Comparison of ENCODE assay signal across 7 mouse cellular contexts in genomic region chr16:30510504-30511451, GRCm38 (mm10). TPM values are rescaled to one million over a fixed set of nuclear protein-coding genes. Genes with fewer than 3 reads are reported as not detected.
DNase-seq lines count a peak whose midpoint lies in the region; ATAC-seq and TF ChIP-seq lines count a peak whose summit lies in the region.

No protein-coding gene starts in this region.

- TF ChIP-seq CTCF in heart, adult 2 months (IDR thresholded peaks at IDR 0.05) = no peak
- TF ChIP-seq CTCF in kidney, adult 2 months (conservative IDR thresholded peaks at IDR 0.05; ENCODE audit: insufficient read depth, insufficient read length, low read depth, low read length) = no peak
- TF ChIP-seq CTCF in spleen, adult 2 months (IDR thresholded peaks at IDR 0.05; ENCODE audit: extremely low read depth, insufficient read depth, insufficient read length, insufficient replicate concordance) = no peak

- H3K27me3 ChIP-seq in embryonic facial prominence, embryonic 12.5 days = no peaks in the 10 kb centered on the region
- no peaks in the 10 kb centered on the region for H3K27me3 ChIP-seq in heart, adult 2 months (ENCODE audit: control insufficient read depth, insufficient read depth, low read length)
- no peaks in the 10 kb centered on the region for H3K27me3 ChIP-seq in kidney, adult 2 months (replicated peaks; ENCODE audit: control insufficient read depth, insufficient read depth, low read length)
- H3K27me3 ChIP-seq in limb, embryonic 13.5 days = no peaks in the 10 kb centered on the region
- no peaks in the 10 kb centered on the region for H3K27me3 ChIP-seq in midbrain, embryonic 15.5 days (replicated peaks)
- no peaks in the 10 kb centered on the region for H3K27me3 ChIP-seq in spleen, adult 2 months (ENCODE audit: control insufficient read depth, insufficient read depth, low read length)

- no peaks in the 10 kb centered on the region for H3K79me2 ChIP-seq in heart, adult 2 months (replicated peaks; ENCODE audit: control insufficient read depth, insufficient read depth, low read length)

- peak; percentile 77 for ATAC-seq in embryonic facial prominence, embryonic 12.5 days (ENCODE audit: insufficient number of reproducible peaks, insufficient read depth, low FRiP score, low TSS enrichment)
- ATAC-seq in limb, embryonic 13.5 days (ENCODE audit: low FRiP score, low read depth) = peak; percentile 89
- peak; percentile 93 for ATAC-seq in midbrain, embryonic 15.5 days (replicated peaks)

- H3K4me2 ChIP-seq in embryonic facial prominence, embryonic 12.5 days (replicated peaks) = peak overlapping the region; percentile 59
- peak overlapping the region; percentile 72 for H3K4me2 ChIP-seq in limb, embryonic 13.5 days (replicated peaks)
- peak overlapping the region; percentile 64 for H3K4me2 ChIP-seq in midbrain, embryonic 15.5 days

- peak; percentile 91; the same call in 1 of the 2 replicates for TF ChIP-seq EP300 in heart, adult 2 months (IDR thresholded peaks at IDR 0.05; ENCODE audit: insufficient read depth, low read depth, low read length)

- H3K4me3 ChIP-seq in embryonic facial prominence, embryonic 12.5 days = peak overlapping the region; percentile 61
- H3K4me3 ChIP-seq in heart, adult 2 months = peak overlapping the region; percentile 57
- H3K4me3 ChIP-seq in kidney, adult 2 months (ENCODE audit: insufficient read depth, low read depth, low read length) = peak overlapping the region; percentile 92
- peak overlapping the region; percentile 59 for H3K4me3 ChIP-seq in limb, embryonic 13.5 days
- peak overlapping the region; percentile 56 for H3K4me3 ChIP-seq in midbrain, embryonic 15.5 days
- peak overlapping the region; percentile 91 for H3K4me3 ChIP-seq in spleen, adult 2 months (ENCODE audit: extremely low read depth, insufficient read depth, insufficient read length)

- H3K9ac ChIP-seq in embryonic facial prominence, embryonic 12.5 days = peak overlapping the region; percentile 67
- H3K9ac ChIP-seq in heart, adult 2 months (ENCODE audit: low read depth, low read length) = peak overlapping the region; percentile 90
- peak overlapping the region; percentile 77 for H3K9ac ChIP-seq in limb, embryonic 13.5 days
- peak overlapping the region; percentile 73 for H3K9ac ChIP-seq in midbrain, embryonic 15.5 days

- H3K27ac ChIP-seq in embryonic facial prominence, embryonic 12.5 days = peak overlapping the region; percentile 88
- H3K27ac ChIP-seq in heart, adult 2 months = peak overlapping the region; percentile 98
- peak overlapping the region; percentile 98 for H3K27ac ChIP-seq in kidney, adult 2 months (ENCODE audit: insufficient read depth, low read depth, low read length)
- H3K27ac ChIP-seq in limb, embryonic 13.5 days = peak overlapping the region; percentile 86
- peak overlapping the region; percentile 89 for H3K27ac ChIP-seq in midbrain, embryonic 15.5 days
- peak overlapping the region; percentile 92 for H3K27ac ChIP-seq in spleen, adult 2 months (ENCODE audit: insufficient read depth, low read length)

- H3K36me3 ChIP-seq in embryonic facial prominence, embryonic 12.5 days = 0 out of 2 replicates have a peak, but pooled peaks cover 7% of the 10 kb centered on the region
- H3K36me3 ChIP-seq in heart, adult 2 months (ENCODE audit: control insufficient read depth, insufficient read depth, low read length) = no peaks in the 10 kb centered on the region
- no peaks in the 10 kb centered on the region for H3K36me3 ChIP-seq in kidney, adult 2 months (ENCODE audit: control insufficient read depth, insufficient read depth, low read length)
- peaks cover 16% of the 10 kb centered on the region for H3K36me3 ChIP-seq in limb, embryonic 13.5 days
- peaks cover 19% of the 10 kb centered on the region for H3K36me3 ChIP-seq in midbrain, embryonic 15.5 days (replicated peaks)
- no peaks in the 10 kb centered on the region for H3K36me3 ChIP-seq in spleen, adult 2 months (ENCODE audit: control insufficient read depth, insufficient read depth, low read length)

- H3K4me1 ChIP-seq in embryonic facial prominence, embryonic 12.5 days = peaks cover 21% of the 10 kb centered on the region
- H3K4me1 ChIP-seq in heart, adult 2 months (ENCODE audit: control insufficient read depth, insufficient read depth, low read length) = peaks cover 9% of the 10 kb centered on the region
- peaks cover 26% of the 10 kb centered on the region for H3K4me1 ChIP-seq in kidney, adult 2 months (ENCODE audit: control insufficient read depth, insufficient read depth, low read length)
- peaks cover 33% of the 10 kb centered on the region for H3K4me1 ChIP-seq in limb, embryonic 13.5 days
- H3K4me1 ChIP-seq in midbrain, embryonic 15.5 days = peaks cover 25% of the 10 kb centered on the region
- H3K4me1 ChIP-seq in spleen, adult 2 months (ENCODE audit: control insufficient read depth, insufficient read depth, insufficient read length) = peaks cover 7% of the 10 kb centered on the region; the same call in 1 of the 2 replicates

- H3K9me3 ChIP-seq in embryonic facial prominence, embryonic 12.5 days = 0 out of 2 replicates have a peak, but pooled peaks cover 3% of the 10 kb centered on the region
- H3K9me3 ChIP-seq in limb, embryonic 13.5 days = no peaks in the 10 kb centered on the region
- no peaks in the 10 kb centered on the region for H3K9me3 ChIP-seq in midbrain, embryonic 15.5 days

- 3% methylated on average over 44 of the region's 44 CpGs for WGBS in embryonic facial prominence, embryonic 12.5 days
- 3% methylated on average over 44 of the region's 44 CpGs for WGBS in heart, adult 2 months
- WGBS in kidney, adult 2 months = 2% methylated on average over 44 of the region's 44 CpGs
- WGBS in limb, embryonic 13.5 days = 3% methylated on average over 44 of the region's 44 CpGs
- 3% methylated on average over 44 of the region's 44 CpGs for WGBS in midbrain, embryonic 15.5 days
- 3% methylated on average over 44 of the region's 44 CpGs for WGBS in spleen, adult 2 months

- DNase-seq in adrenal gland, postnatal 36 days = peak; percentile 88 to 92
- peak; percentile 90 to 92 for DNase-seq in heart, adult 2 months
- peak; percentile 93 for DNase-seq in kidney, adult 2 months
- DNase-seq in spleen, adult 2 months (ENCODE audit: low read depth in 1 of 2, low spot score in 2 of 2) = peak; percentile 70 to 85

- TF ChIP-seq POLR2A in heart, adult 2 months (IDR thresholded peaks at IDR 0.05; ENCODE audit: insufficient read depth, low read depth, low read length) = peak; percentile 95
- peak; percentile 89 for TF ChIP-seq POLR2A in kidney, adult 2 months (IDR thresholded peaks at IDR 0.05; ENCODE audit: low read depth, low read length)
- peak; percentile 84 for TF ChIP-seq POLR2A in spleen, adult 2 months (IDR thresholded peaks at IDR 0.05; ENCODE audit: low read depth, low read length)

- intact Hi-C loops in heart, adult 2 months (cut with DNase I) = no loop called here

RNA-seq across cellular contexts. Expression of gene Tmem44, which starts 39.9 kb away (rescaled TPM):
- 1 to 10 TPM; 3.7 to 4.7 TPM for total RNA-seq in adrenal gland, postnatal 36 days (2021)
- polyA plus RNA-seq in embryonic facial prominence, embryonic 12.5 days (2016; fragmentation: Nextera tagmentation; extraction: Ambion mirVana) = 39.5 and 41.4 TPM in 2 replicates
- 1 to 10 TPM; 4.4 to 5.8 TPM for total RNA-seq in heart, adult 2 months (2021)
- polyA plus RNA-seq in heart, adult 2 months (2012; rRNA removed) = 9.8 and 12.0 TPM in 2 replicates
- 6.7 and 9.4 TPM in 2 replicates for polyA plus RNA-seq in kidney, adult 2 months (2012; rRNA removed)
- polyA plus RNA-seq in limb, embryonic 13.5 days (2015; fragmentation: Nextera tagmentation; extraction: Ambion mirVana) = 26.0 and 29.2 TPM in 2 replicates
- 88.4 and 96.0 TPM in 2 replicates for polyA plus RNA-seq in midbrain, embryonic 15.5 days (2015; fragmentation: Nextera tagmentation; extraction: Ambion mirVana)
- polyA plus RNA-seq in spleen, adult 2 months (2012; rRNA removed) = 2.7 and 3.5 TPM in 2 replicates

Comparison
In these comparisons a context has a peak if more than half of its experiments do, and no peak if none do; other contexts are left out.
1. Peak in every context shown above with its lines: DNase-seq, ATAC-seq, H3K4me3 ChIP-seq and H3K27ac ChIP-seq.